Mouse (Mus musculus) MEL (cell line): ENCODE measurements around the gene Nme1. TPM values are rescaled to one million over a fixed set of nuclear protein-coding genes. Genes with fewer than 3 reads are reported as not detected.

Source experiments
- DNase-seq: peaks from one replicate; pipeline ENCODE4 v3.0.0; 2011; ENCODE audit warnings: low read depth, low spot score
- H3K27ac ChIP-seq: 2 replicates; pipeline ENCODE4 v1.5.1; 2012; ENCODE audit warnings: low read depth, mild to moderate bottlenecking, control low read depth, low read length, moderate library complexity; ENCODE audit not compliant: control insufficient read depth
- H3K27me3 ChIP-seq, 2 experiments: fragments of 150-350 bp in 1 of 2; sonication (generic) in 1 of 2; 2 replicates each; pipeline ENCODE4 v1.6.1; 2012; ENCODE audit warnings: low read length in 2 of 2, mild to moderate bottlenecking in 2 of 2, improper control_type of control experiment in 1 of 2, moderate library complexity in 1 of 2; ENCODE audit not compliant: insufficient read depth in 2 of 2, control insufficient read depth in 1 of 2
- H3K36me3 ChIP-seq, 2 experiments: 2 replicates each; pipeline ENCODE4 v1.6.1; 2012 to 2014; ENCODE audit warnings: low read length in 2 of 2, improper control_type of control experiment in 1 of 2, inconsistent platforms in 1 of 2, mild to moderate bottlenecking in 1 of 2; ENCODE audit not compliant: insufficient read depth in 2 of 2, control insufficient read depth in 1 of 2
- H3K4me1 ChIP-seq, 2 experiments: fragments of 150-350 bp in 1 of 2; sonication (generic) in 1 of 2; 2 replicates each; pipeline ENCODE4 v1.6.1; 2012; ENCODE audit warnings: low read length in 2 of 2, improper control_type of control experiment in 1 of 2, mild to moderate bottlenecking in 1 of 2; ENCODE audit not compliant: insufficient read depth in 2 of 2, control insufficient read depth in 1 of 2
- H3K4me3 ChIP-seq, 2 experiments: fragments of 150-350 bp in 1 of 2; sonication (generic) in 1 of 2; 2 replicates each; pipeline ENCODE4 v1.5.1; 2012; ENCODE audit warnings: low read depth in 2 of 2, low read length in 2 of 2, mild to moderate bottlenecking in 2 of 2, moderate library complexity in 2 of 2, control low read depth in 1 of 2, improper control_type of control experiment in 1 of 2; ENCODE audit not compliant: control insufficient read depth in 1 of 2, insufficient read depth in 1 of 2
- H3K79me2 ChIP-seq: 2 replicates; pipeline ENCODE4 v1.6.1; 2012; ENCODE audit warnings: mild to moderate bottlenecking, low read length, moderate library complexity; ENCODE audit not compliant: control insufficient read depth, poor library complexity, insufficient read depth
- H3K9ac ChIP-seq: 2 replicates; pipeline ENCODE4 v1.6.1; 2012; ENCODE audit warnings: low read depth, mild to moderate bottlenecking, control low read depth, low read length, moderate library complexity; ENCODE audit not compliant: control insufficient read depth, poor library complexity, severe bottlenecking
- H3K9me3 ChIP-seq: fragments of 150-350 bp; sonication (generic); replicated peaks from 2 replicates; pipeline ENCODE4 v1.6.1; 2012; ENCODE audit warnings: mild to moderate bottlenecking, low read length, improper control_type of control experiment, moderate library complexity; ENCODE audit not compliant: insufficient read depth
- BHLHE40 ChIP-seq: IDR thresholded peaks from 2 replicates; pipeline ENCODE4 v1.6.1; 2012; ENCODE audit warnings: low read depth, mild to moderate bottlenecking, inconsistent platforms, low read length, improper control_type of control experiment, borderline replicate concordance
- CHD1 ChIP-seq: IDR thresholded peaks from 2 replicates; pipeline ENCODE4 v1.6.1; 2012; ENCODE audit warnings: low read depth, mild to moderate bottlenecking, inconsistent platforms, low read length, improper control_type of control experiment
- ELF1 ChIP-seq: IDR thresholded peaks from 2 replicates; pipeline ENCODE4 v1.6.1; 2014; ENCODE audit warnings: low read depth, mild to moderate bottlenecking, inconsistent platforms, low read length, improper control_type of control experiment, moderate library complexity
- EP300 ChIP-seq, 2 experiments: IDR thresholded peaks; 2 replicates each; pipeline ENCODE4 v1.6.1; 2011; ENCODE audit warnings: improper control_type of control experiment in 2 of 2, low read length in 2 of 2, low read depth in 1 of 2, mild to moderate bottlenecking in 1 of 2
- ETS1 ChIP-seq: IDR thresholded peaks from 2 replicates; pipeline ENCODE4 v1.6.1; 2012; ENCODE audit warnings: low read depth, mild to moderate bottlenecking, inconsistent platforms, low read length, improper control_type of control experiment, moderate library complexity
- GABPA ChIP-seq: IDR thresholded peaks from 2 replicates; pipeline ENCODE4 v1.6.1; 2012; ENCODE audit warnings: low read depth, mild to moderate bottlenecking, inconsistent platforms, low read length, improper control_type of control experiment, moderate library complexity
- GATA1 ChIP-seq: IDR thresholded peaks from 2 replicates; pipeline ENCODE4 v1.6.1; 2011; ENCODE audit warnings: low read depth, low read length, improper control_type of control experiment
- JUND ChIP-seq: IDR thresholded peaks from 2 replicates; pipeline ENCODE4 v1.6.1; 2011; ENCODE audit warnings: low read depth, mild to moderate bottlenecking, improper control_type of control experiment, low read length
- MXI1 ChIP-seq: IDR thresholded peaks from 2 replicates; pipeline ENCODE4 v1.6.1; 2011; ENCODE audit warnings: mild to moderate bottlenecking, low read depth, low read length, improper control_type of control experiment
- MYC ChIP-seq: IDR thresholded peaks from 2 replicates; pipeline ENCODE4 v1.6.1; 2011; ENCODE audit warnings: low read depth, mild to moderate bottlenecking, low read length, improper control_type of control experiment, moderate library complexity
- NRF1 ChIP-seq: IDR thresholded peaks from 2 replicates; pipeline ENCODE4 v1.6.1; 2014; ENCODE audit warnings: low read depth, mild to moderate bottlenecking, inconsistent platforms, low read length, improper control_type of control experiment, moderate library complexity; ENCODE audit not compliant: poor library complexity, insufficient read depth, severe bottlenecking
- POLR2AphosphoS5 ChIP-seq: IDR thresholded peaks from 2 replicates; pipeline ENCODE4 v1.6.1; 2012; ENCODE audit warnings: low read depth, borderline replicate concordance, mild to moderate bottlenecking, inconsistent platforms, low read length, moderate library complexity, mixed read lengths
- RCOR1 ChIP-seq: IDR thresholded peaks from 2 replicates; pipeline ENCODE4 v1.6.1; 2012; ENCODE audit warnings: low read depth, mild to moderate bottlenecking, inconsistent platforms, low read length, improper control_type of control experiment
- SIN3A ChIP-seq: IDR thresholded peaks from 2 replicates; pipeline ENCODE4 v1.6.1; 2012; ENCODE audit warnings: low read length, improper control_type of control experiment, inconsistent platforms
- SMC3 ChIP-seq: IDR thresholded peaks from 2 replicates; pipeline ENCODE4 v1.6.1; 2011; ENCODE audit warnings: low read depth, low read length, improper control_type of control experiment
- TBP ChIP-seq: IDR thresholded peaks from 2 replicates; pipeline ENCODE4 v1.8.0; 2011; ENCODE audit warnings: low read depth, low read length, improper control_type of control experiment
- TCF12 ChIP-seq: IDR thresholded peaks from 2 replicates; pipeline ENCODE4 v1.6.1; 2014; ENCODE audit warnings: low read depth, mild to moderate bottlenecking, inconsistent platforms, low read length, improper control_type of control experiment, moderate library complexity
- ZC3H11A ChIP-seq: IDR thresholded peaks from 2 replicates; pipeline ENCODE4 v1.6.1; 2012; ENCODE audit warnings: low read depth, mild to moderate bottlenecking, inconsistent platforms, low read length, improper control_type of control experiment
- ZKSCAN1 ChIP-seq: IDR thresholded peaks from 2 replicates; pipeline ENCODE4 v1.6.1; 2012; ENCODE audit warnings: low read depth, mild to moderate bottlenecking, inconsistent platforms, low read length, improper control_type of control experiment, moderate library complexity
- ZMIZ1 ChIP-seq: IDR thresholded peaks from 2 replicates; pipeline ENCODE4 v1.6.1; 2012; ENCODE audit warnings: low read depth, mild to moderate bottlenecking, inconsistent platforms, low read length, improper control_type of control experiment, moderate library complexity
- polyA plus RNA-seq, 2 experiments: library from polyadenylated mRNA; stranded (reverse) in 1 of 2; unstranded in 1 of 2; fragments of >175 nt in 1 of 2; fragments of >200 nt in 1 of 2; gene quantifications; 2 replicates each; pipeline versions ENCODE4 v1.2.1 to v1.2.4; 2012; ENCODE audit warnings: low replicate concordance in 2 of 2, low read depth in 1 of 2; ENCODE audit not compliant: insufficient read length in 2 of 2, insufficient read depth in 1 of 2, missing spikeins in 1 of 2
- total RNA-seq: library from RNA; depleted of rRNA; stranded (reverse); fragments of 300-350 nt; gene quantifications from 2 replicates; pipeline ENCODE4 v1.2.3, GENCODE M21; 2012

Gene Nme1
- total and polyA plus RNA-seq, 3 experiments = 131 to 210 TPM; not detected in 1

DNA sequence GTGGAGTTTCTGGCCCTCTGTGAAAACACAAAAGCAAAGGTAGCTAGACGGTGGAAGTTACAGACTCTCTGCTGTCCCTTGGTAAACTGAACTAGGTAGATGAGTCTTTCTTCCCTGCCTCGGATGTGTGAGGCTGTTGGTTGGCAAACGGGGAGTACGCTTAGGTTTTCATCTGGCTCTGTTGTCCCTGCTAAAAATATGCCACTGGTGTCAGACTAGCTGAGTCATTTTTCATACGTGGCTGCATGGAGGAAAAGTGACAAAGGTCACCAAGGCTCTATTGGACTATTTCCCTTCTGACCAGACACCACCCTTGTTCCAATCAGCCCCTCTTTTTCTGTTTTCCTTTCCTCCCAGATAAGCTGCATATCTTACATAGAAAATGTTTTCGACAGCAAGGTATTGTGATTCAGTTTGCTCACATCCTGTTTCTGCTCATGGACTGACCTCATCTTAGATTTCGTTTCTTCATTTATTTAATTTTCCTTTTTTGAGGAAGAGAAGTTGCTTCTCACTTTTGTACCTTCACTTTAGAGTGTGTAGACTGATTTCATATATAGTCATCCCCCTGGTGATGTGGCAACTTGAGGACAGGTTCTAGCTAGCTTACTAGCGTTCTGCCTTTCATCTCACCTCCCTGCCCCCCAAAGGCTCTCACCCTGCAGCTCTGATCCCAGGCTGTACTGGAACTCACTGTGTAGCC, 19.5 kb upstream of the Nme1 start (continued):
- TF ChIP-seq GATA1 (peak; percentile 39; the same call in 1 of the 2 replicates), SMC3 (no peak), CHD1 (no peak)

DNA sequence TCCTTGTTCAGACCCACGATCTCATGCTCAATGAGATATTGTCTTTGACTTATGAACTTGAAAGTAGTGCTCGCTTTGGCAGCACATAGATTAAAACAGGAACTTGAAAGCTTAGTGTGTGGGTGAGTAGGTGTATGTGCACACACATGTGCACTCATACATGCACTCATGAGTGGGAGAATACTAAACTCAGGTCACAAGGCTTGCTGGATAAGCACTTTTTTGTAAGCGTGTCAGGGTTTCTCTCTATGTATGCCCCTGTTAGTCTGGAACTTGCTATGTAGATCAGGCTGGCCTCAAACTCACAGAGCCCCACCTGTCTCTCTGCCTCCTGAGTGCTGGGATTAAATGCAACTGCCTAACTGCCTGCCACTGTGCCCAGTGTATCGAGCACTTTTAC, 18.7 kb upstream of the Nme1 start:
- peaks cover 8 to 27% of the 10 kb centered on the region in 2 experiments for H3K4me1 ChIP-seq
- peaks cover 0 to 14% of the 10 kb centered on the region in 2 experiments; a peak in 2 of 4 replicates for H3K36me3 ChIP-seq
- no peaks in the 10 kb centered on the region for H3K79me2 ChIP-seq
- H3K27me3 ChIP-seq = no peaks in the 10 kb centered on the region
- TF ChIP-seq ZMIZ1 = no peak
- TF ChIP-seq ELF1 = no peak
- no peak for TF ChIP-seq ZC3H11A
- TF ChIP-seq MYC = no peak
- no peak for TF ChIP-seq GABPA
- TF ChIP-seq SIN3A = no peak
- TF ChIP-seq TBP = no peak
- no peak for TF ChIP-seq RCOR1
- no peak for TF ChIP-seq BHLHE40
- TF ChIP-seq JUND = no peak
- no peak for TF ChIP-seq ETS1
- no peak for TF ChIP-seq EP300 (IDR thresholded peaks at IDR 0.05; ENCODE audit: low read depth in 1 of 2, low read length in 2 of 2)
- no peak for TF ChIP-seq GATA1
- no peak for TF ChIP-seq SMC3
- TF ChIP-seq TCF12 = no peak
- no peak for TF ChIP-seq POLR2AphosphoS5
- TF ChIP-seq NRF1 = no peak
- no peak for TF ChIP-seq MXI1
- no peak for TF ChIP-seq ZKSCAN1
- TF ChIP-seq, all 39 proteins: peak for 0
- DNase-seq = peak; percentile 43
- H3K27ac ChIP-seq = no peak overlapping the region
- no peak overlapping the region for H3K4me3 ChIP-seq
- H3K9ac ChIP-seq = no peak overlapping the region
- H3K9me3 ChIP-seq = no peaks in the 10 kb centered on the region
